Mouse (Mus musculus): ENCODE data around the gene Lsmem1.

DNA sequence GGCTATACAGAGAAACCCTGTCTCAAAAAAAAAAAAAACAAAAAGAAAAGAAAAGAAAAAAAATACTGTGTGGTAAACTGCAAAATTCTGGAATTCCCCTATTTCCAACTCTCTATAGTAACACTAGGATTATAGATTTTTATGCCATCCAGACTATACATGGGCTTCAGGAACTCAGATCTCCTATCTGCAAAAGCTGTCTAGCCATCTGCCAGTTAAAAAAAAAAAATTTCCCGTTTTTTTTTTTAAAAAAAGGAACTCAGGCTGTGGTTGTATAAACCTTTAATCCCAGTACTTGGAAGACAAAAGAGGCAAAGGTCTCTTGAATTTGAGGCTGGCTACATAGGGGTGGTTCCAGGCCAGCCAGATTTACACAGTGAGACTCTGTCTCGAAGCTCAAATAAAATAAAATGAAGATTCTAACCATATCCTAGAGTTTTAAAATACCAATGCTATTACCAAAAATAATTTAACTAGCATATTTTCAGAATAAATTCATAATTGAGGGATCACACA lies 19.2 kb upstream of the Lsmem1 start:
- no peak for TF ChIP-seq CTCF (conservative IDR thresholded peaks at IDR 0.05; ENCODE audit: low read length)
- TF ChIP-seq NANOG (IDR thresholded peaks at IDR 0.05; ENCODE audit: borderline replicate concordance, low read length): no peak
